Mouse (Mus musculus) mouse embryonic stem cell (cell line): ENCODE measurements around the gene Comt.

Source experiments
- in situ Hi-C, 2 experiments: fragments of 300-500 bp; cut with MboI; formaldehyde crosslinking; loops; 1 replicate in 1 of 2; 3 replicates in 1 of 2; pipeline ENCODE4 v1.14.3; 2019 to 2020; ENCODE audit warnings: low sequenced_read_pairs in 2 of 2, low pct_unique_long_range_greater_than_20kb in 1 of 2, mixed read lengths in 1 of 2; ENCODE audit not compliant: unreplicated experiment in 1 of 2

Comt gene

DNA sequence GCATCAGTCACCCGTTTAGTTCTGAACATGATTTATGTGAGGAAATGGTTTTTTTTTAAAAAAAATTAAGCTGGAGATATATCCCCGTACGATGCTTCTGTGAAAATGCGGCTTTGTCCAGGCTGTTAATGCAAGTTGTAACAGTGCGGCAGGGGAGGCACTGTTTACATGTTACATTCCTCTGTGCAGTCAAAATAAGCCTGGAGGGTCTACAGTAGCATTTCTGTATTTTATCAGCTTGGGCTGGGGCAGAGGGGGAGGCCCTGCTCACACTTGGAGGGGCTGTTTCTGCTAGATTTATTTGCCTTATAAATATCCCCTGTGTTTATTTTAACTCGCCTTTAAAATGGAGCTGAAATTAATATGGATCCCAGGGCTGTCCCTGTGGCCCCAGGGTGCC, 21.5 kb upstream of the Comt start:
- in situ Hi-C loops: no loop called here

- in situ Hi-C loops: no loop called here
Measured at GRCm38 (mm10) chr16:18447243-18447642, 20.6 kb upstream of the Comt start.

DNA sequence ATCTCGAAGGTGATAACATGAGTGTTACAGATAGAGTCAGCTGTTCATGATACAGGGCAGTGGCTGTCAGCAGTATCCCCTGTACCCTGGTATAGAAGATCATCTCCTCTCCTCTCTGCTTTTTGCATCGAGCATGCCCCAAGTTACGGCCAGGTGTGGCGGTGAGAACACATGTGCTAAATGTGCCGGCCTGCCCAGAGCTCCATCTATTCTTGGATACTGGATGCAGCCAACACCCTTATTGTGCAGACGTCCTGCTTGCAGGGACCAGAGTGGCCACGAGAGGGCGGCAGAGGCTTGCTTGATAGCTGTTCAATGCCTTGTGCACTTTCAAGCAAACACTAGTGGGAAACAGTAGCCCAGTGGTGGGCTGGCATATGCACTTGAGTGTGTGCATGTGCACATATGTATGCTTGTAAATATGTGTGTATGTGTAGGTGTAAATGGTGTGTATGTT, 16.8 kb upstream of the Comt start:
- in situ Hi-C loops: no loop called here

GRCm38 (mm10) chr16:18436128-18436527, 9.5 kb upstream of the Comt start:
- in situ Hi-C loops: no loop called here

DNA sequence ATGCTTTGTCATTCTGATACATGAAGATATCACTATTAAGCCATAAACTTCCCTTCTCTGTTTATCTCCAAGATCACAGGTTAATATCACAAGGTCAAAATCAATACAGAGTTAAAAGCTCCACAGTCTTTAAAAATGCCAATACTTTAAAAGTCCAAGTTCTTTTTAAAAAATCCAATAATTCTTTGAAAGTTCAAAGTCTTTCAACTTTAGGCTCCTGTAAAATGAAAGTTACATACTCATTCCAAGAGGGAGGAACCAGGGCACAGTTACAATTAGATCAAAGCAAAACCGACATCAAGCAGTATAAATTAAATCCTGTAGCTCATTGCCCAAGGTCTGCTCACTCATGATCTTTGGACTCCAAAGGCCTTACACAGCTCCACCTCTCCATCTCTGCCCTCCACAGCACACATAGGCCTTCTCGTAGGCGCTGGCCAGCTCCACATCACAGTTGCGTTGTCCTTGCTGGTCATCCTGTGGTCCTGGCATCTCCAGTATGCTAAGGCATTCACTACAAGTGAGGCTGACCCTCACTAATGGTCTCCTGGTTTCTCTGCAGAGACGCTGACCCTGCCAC, 6.8 kb upstream of the Comt start:
- in situ Hi-C loops: no loop called here

GRCm38 (mm10) chr16:18430641-18431212, 4.1 kb upstream of the Comt start:
- in situ Hi-C loops: no loop called here

DNA sequence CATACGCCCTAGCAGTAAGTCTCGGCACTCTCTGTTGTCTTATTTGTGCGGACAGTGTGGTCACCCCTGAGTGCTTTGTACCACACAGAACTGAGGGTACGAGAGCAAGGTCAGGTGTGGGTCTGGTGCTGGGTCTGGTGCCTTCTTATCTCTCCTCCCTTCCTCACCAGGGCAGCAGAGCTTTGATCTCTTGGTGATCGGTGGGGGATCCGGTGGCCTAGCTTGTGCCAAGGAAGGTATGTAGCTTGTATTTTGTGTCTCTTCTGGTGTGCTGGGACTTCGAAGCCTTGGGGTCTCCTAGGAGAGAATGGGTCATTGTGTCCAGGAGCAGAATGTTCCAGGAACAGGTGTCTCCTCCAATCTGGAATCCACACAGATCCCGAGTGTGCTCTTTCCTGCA, 3.0 kb upstream of the Comt start:
- in situ Hi-C loops: no loop called here

DNA sequence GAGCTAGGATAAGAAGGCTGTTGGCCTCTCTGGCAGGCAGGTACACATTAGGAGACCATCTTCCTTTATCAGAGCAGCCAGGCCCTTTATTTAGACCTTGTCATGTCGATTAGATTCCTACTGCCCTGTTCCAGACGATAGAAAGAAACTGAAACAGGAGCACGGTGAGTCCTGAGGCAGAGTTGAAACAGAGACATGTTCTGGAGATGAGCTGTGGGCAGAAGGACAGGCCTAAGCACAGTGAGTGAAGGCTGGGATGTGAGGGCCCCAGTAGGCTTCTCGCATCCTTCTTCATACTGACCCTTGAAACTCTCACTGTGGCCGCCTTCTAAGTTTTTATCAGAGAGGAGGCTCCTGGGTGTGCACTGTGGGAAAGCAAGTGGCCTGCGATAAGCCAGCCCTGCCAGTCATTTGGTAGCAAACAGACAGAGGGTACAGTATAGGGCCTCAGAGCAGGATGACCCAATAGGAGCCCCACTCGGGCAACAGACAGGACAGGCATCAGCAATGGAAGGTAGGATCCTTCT, 1.9 kb upstream of the Comt start:
- in situ Hi-C loops: no loop called here

- in situ Hi-C loops: no loop called here
Measured at GRCm38 (mm10) chr16:18428011-18428515, 1.4 kb upstream of the Comt start.

DNA sequence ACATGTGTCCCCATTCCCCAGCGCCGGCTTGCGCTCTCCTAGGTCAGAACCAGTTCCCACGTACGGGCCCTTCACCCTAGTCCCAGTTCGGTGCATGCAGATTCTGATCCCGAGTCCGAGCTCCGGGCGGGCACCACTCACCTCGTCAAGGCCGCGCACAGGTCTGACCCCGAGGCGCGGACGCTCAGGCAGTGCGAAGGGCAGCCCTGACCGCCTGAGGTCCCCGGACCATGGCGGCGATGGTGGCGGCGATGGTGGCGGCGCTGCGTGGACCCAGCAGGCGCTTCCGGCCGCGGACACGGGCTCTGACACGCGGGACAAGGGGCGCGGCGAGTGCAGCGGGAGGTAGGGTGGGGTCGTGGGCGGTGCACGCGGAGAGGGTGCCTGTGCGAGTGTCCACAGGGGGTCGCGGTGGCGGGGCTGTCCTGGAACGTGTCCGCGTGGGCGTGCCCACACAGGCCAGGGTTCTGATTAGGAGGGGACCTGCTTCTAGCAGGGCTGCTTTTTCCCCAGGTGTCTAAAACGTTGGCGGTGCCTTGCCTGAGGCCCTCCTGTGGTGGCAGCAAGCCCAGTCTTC, 349 bp downstream of the Comt start, which contains the start of gene Txnrd2:
Gene Txnrd2, plus strand, starts transcription at position 170 of the 577 bp plus-strand sequence.
- in situ Hi-C loops: no loop called here

- in situ Hi-C loops: no loop called here
Measured at GRCm38 (mm10) chr16:18425475-18426214, 1.0 kb downstream of the Comt start.

- in situ Hi-C loops: loop anchor here in 1 of 2 experiments (5.0 kb wide), 1 partner anchor 72 kb away; no protein-coding TSS in a partner anchor
Measured at GRCm38 (mm10) chr16:18424364-18425045, 2.1 kb downstream of the Comt start.

DNA sequence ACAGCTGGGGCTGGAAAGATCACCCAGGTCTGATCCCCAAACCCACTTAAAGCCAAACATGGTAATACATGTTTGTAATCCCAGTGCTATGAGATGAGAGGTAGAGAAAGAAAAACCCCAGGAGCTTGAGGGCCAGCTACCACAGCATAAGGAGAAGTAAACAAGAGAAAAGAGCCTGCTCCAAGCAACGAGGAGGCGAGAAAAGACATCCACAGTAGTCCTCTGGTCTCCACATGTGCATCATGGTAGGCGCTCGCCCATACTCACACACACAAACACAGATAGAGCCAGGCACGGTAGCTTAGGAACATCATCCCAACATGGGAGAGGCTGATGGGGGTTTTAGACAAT, 2.8 kb downstream of the Comt start:
- in situ Hi-C loops: loop anchor here in 1 of 2 experiments (5.0 kb wide), 1 partner anchor 72 kb away; no protein-coding TSS in a partner anchor

- in situ Hi-C loops: loop anchor here in 1 of 2 experiments (5.0 kb wide), 1 partner anchor 71 kb away; no protein-coding TSS in a partner anchor
Measured at GRCm38 (mm10) chr16:18423203-18423914, 3.3 kb downstream of the Comt start.

DNA sequence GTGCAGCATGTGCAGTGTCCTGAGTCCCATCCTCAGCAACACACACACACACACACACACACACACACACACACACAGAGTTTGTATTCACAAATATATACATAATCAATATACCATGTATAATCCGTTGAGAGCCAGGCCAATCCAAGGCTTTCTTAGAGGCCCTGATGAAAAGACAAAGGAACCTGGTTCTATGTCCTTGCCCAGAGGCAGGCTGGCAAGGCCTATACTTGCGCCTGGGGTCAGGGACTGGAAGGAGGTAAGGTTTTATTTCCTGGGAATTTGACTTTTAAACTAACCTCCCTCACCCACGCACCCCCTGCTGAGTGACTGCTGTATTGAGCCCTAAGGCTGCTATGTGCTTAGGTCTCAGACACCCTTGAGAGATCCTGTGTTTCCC, 6.1 kb downstream of the Comt start:
- in situ Hi-C loops: loop anchor here in 1 of 2 experiments (5.0 kb wide), 1 partner anchor 68 kb away; no protein-coding TSS in a partner anchor

DNA sequence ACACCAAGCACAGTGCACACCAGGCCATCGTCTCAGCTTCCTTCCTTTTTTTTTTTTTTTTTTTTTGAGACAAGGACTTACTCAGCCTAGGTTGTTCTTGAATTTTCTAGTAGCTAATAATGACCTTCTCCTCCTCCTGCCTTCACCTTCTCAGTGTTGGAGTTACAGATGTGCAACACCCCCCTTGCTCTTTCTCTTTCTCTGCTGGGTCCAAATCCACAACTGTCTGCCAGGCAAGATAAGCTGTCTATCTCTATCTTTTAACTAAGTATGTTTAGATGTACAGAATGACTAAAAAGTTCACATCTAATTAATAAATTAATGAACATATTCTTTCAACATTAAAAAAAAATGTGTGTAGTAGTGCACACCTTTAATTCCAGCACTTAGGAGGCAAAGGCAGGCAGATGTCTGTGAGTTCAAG, 7.0 kb downstream of the Comt start:
- in situ Hi-C loops: loop anchor here in 1 of 2 experiments (5.0 kb wide), 1 partner anchor 67 kb away; no protein-coding TSS in a partner anchor

DNA sequence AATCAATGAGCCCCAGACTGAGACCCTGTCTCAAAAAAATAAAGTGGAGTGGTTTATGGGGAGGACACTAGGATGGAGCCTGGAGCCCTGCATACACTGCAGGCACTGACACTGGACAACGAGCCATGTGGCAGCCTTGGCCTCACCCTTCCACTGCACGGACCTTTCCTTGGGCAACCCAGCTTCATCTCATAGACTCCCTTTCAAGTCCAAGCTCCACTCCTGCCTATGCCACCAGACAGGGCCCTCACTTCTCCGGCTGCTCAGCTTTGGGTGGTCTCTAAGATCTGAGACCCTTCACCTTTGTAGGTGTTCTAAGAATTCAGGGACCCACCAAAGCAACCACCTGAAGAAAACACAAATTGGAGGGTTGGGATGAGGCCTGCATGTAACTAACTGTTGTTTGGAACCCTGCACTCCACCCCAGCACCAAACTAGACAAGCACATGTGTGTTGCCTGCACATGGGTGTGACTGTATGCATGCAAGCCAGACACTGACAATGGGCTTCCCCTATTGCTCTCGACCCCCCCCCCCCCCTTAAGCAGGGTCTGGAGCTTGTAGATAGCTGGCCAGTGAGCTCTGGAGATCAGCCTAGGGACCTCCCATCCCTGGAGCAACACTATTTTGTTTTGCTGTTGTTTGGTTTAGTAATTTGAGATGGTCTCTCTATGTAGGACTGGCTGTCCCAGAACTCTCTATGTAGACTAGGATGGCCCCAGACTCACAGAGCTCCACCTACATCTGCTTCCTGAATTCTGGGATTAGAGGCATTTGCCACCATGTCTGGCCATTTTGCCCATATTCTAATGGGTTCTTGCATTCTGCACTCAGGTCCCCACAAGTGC, 7.7 kb downstream of the Comt start:
- in situ Hi-C loops: no loop called here
